Mouse (Mus musculus) forebrain, postnatal 0 days (tissue): ENCODE measurements around the gene Zbtb34. TPM values are rescaled to one million over a fixed set of nuclear protein-coding genes. Genes with fewer than 3 reads are reported as not detected.

Source experiments
- ATAC-seq: fragments of 200-750 bp; cut with Nextera tagmentation; 2 replicates; pipeline ENCODE4 v1.8.0; 2017; ENCODE audit warnings: mild to moderate bottlenecking, moderate library complexity
- DNase-seq: peaks from one replicate; pipeline ENCODE4 v3.0.0-alpha.2; 2015
- H3K27ac ChIP-seq: fragments of 300-500 bp; sonication (generic); 2 replicates; pipeline ENCODE4 v1.5.1; 2014; ENCODE audit warnings: low read depth, mild to moderate bottlenecking, antibody characterized with exemption, low read length, moderate library complexity, mixed read lengths
- H3K27me3 ChIP-seq: fragments of 300-500 bp; sonication (generic); 2 replicates; pipeline ENCODE4 v1.6.1; 2014; ENCODE audit warnings: mild to moderate bottlenecking, low read length, mixed read lengths; ENCODE audit not compliant: insufficient read depth
- H3K36me3 ChIP-seq: fragments of 300-500 bp; sonication (generic); 2 replicates; pipeline ENCODE4 v1.6.1; 2014; ENCODE audit warnings: mild to moderate bottlenecking, moderate library complexity; ENCODE audit not compliant: insufficient read depth
- H3K4me1 ChIP-seq: fragments of 300-500 bp; sonication (generic); 2 replicates; pipeline ENCODE4 v1.6.1; 2014; ENCODE audit warnings: antibody characterized with exemption; ENCODE audit not compliant: insufficient read depth
- H3K4me2 ChIP-seq: fragments of 300-500 bp; sonication (generic); 2 replicates; pipeline ENCODE4 v1.6.1; 2014; ENCODE audit warnings: low read depth, mild to moderate bottlenecking, moderate library complexity
- H3K4me3 ChIP-seq: fragments of 300-500 bp; sonication (generic); 2 replicates; pipeline ENCODE4 v1.5.1; 2014; ENCODE audit warnings: low read depth, low read length, mixed read lengths
- H3K9ac ChIP-seq: fragments of 300-500 bp; sonication (generic); 2 replicates; pipeline ENCODE4 v1.6.1; 2014; ENCODE audit warnings: mild to moderate bottlenecking
- H3K9me3 ChIP-seq: fragments of 300-500 bp; sonication (generic); 2 replicates; pipeline ENCODE4 v1.6.1; 2016; ENCODE audit warnings: low read length
- CTCF ChIP-seq: sonication (generic); IDR thresholded peaks from 2 replicates; pipeline ENCODE4 v1.5.1; 2016; ENCODE audit warnings: antibody characterized with exemption, control low read depth, low read depth
- WGBS: fragments of 180-500 bp; shearing (Covaris S2); extraction: QIAGEN DNeasy Blood & Tissue Kit; methylation state at CpG from one replicate; pipeline ENCODE4 v1.1.7; 2014; 5-methylcytosine and 5-hydroxymethylcytosine counted together
- polyA plus RNA-seq: library from polyadenylated mRNA; unstranded; fragments of >200 nt; fragmentation: Nextera tagmentation; extraction: Ambion mirVana; gene quantifications from 2 replicates; pipeline ENCODE4 v1.2.1, GENCODE M21; 2015
- total RNA-seq: library from RNA; depleted of rRNA; stranded (reverse); fragments of >200 nt; gene quantifications from 2 replicates; pipeline ENCODE4 v1.2.3, GENCODE M21; 2014

Zbtb34 gene
- total and polyA plus RNA-seq, 2 experiments from 2014 or later = 4.5 to 24.1 TPM

- no peak overlapping the region for H3K4me2 ChIP-seq
- no peak overlapping the region for H3K4me3 ChIP-seq
- H3K9me3 ChIP-seq = no peaks in the 10 kb centered on the region
- no peak for TF ChIP-seq CTCF
- 0 out of 2 replicates have a peak, but pooled peaks cover 19% of the 10 kb centered on the region for H3K4me1 ChIP-seq
- H3K9ac ChIP-seq = no peak overlapping the region
- ATAC-seq (peak; percentile 59), DNase-seq (peak; percentile 72)
- no peaks in the 10 kb centered on the region for H3K27me3 ChIP-seq
- peak overlapping the region; percentile 66 for H3K27ac ChIP-seq
- H3K36me3 ChIP-seq = peaks cover 4% of the 10 kb centered on the region; the same call in 1 of the 2 replicates
- WGBS = 54% methylated on average over 10 of the region's 10 CpGs
Measured at GRCm38 (mm10) chr2:33426640-33427398, 4.3 kb downstream of the Zbtb34 start.

GRCm38 (mm10) chr2:33417454-33417853 lies 13.7 kb downstream of the Zbtb34 start:
- no peak overlapping the region for H3K9ac ChIP-seq
- no peak for TF ChIP-seq CTCF
- 88% methylated on average over 4 of the region's 4 CpGs for WGBS
- H3K36me3 ChIP-seq = peaks cover 12% of the 10 kb centered on the region; the same call in 1 of the 2 replicates
- DNase-seq = no peak
- H3K27ac ChIP-seq = no peak overlapping the region
- H3K27me3 ChIP-seq = no peaks in the 10 kb centered on the region
- no peak overlapping the region for H3K4me2 ChIP-seq
- no peaks in the 10 kb centered on the region for H3K9me3 ChIP-seq
- no peak for ATAC-seq
- no peaks in the 10 kb centered on the region for H3K4me1 ChIP-seq
- no peak overlapping the region for H3K4me3 ChIP-seq

GRCm38 (mm10) chr2:33414019-33414418 lies 17.1 kb downstream of the Zbtb34 start:
- Histone ChIP-seq H3K27me3 (no peaks in the 10 kb centered on the region), H3K9me3 (no peaks in the 10 kb centered on the region), H3K4me2 (no peak overlapping the region), H3K9ac (no peak overlapping the region), H3K4me3 (no peak overlapping the region), H3K36me3 (peaks cover 29% of the 10 kb centered on the region), H3K27ac (no peak overlapping the region), H3K4me1 (no peaks in the 10 kb centered on the region)
- no peak for DNase-seq
- TF ChIP-seq CTCF = no peak
- 92% methylated on average over 13 of the region's 13 CpGs for WGBS
- ATAC-seq = no peak

GRCm38 (mm10) chr2:33412111-33412510 lies 19.0 kb downstream of the Zbtb34 start:
- DNase-seq = no peak
- Histone ChIP-seq H3K27ac (no peak overlapping the region), H3K9ac (no peak overlapping the region), H3K4me2 (no peak overlapping the region), H3K36me3 (peaks cover 32% of the 10 kb centered on the region), H3K27me3 (no peaks in the 10 kb centered on the region), H3K4me3 (no peak overlapping the region), H3K9me3 (no peaks in the 10 kb centered on the region), H3K4me1 (no peaks in the 10 kb centered on the region)
- TF ChIP-seq CTCF = no peak
- WGBS = 70% methylated on average over 14 of the region's 14 CpGs
- 0 out of 2 replicates have a peak, but pooled peaks have one; percentile 12 for ATAC-seq

GRCm38 (mm10) chr2:33403511-33404003 lies 27.6 kb downstream of the Zbtb34 start:
- Histone ChIP-seq H3K9me3 (no peaks in the 10 kb centered on the region), H3K4me3 (no peak overlapping the region), H3K36me3 (peaks cover 3% of the 10 kb centered on the region; the same call in 1 of the 2 replicates), H3K27me3 (no peaks in the 10 kb centered on the region), H3K4me1 (no peaks in the 10 kb centered on the region), H3K4me2 (no peak overlapping the region), H3K27ac (no peak overlapping the region), H3K9ac (no peak overlapping the region)
- 89% methylated on average over 4 of the region's 4 CpGs for WGBS
- ATAC-seq (no peak), DNase-seq (no peak)
- TF ChIP-seq CTCF = no peak

- Histone ChIP-seq H3K4me1 (no peaks in the 10 kb centered on the region), H3K4me3 (no peak overlapping the region), H3K9ac (no peak overlapping the region), H3K27me3 (no peaks in the 10 kb centered on the region), H3K4me2 (no peak overlapping the region), H3K36me3 (no peaks in the 10 kb centered on the region), H3K9me3 (no peaks in the 10 kb centered on the region), H3K27ac (no peak overlapping the region)
- 62% methylated on average over 5 of the region's 5 CpGs for WGBS
- ATAC-seq (no peak), DNase-seq (no peak)
- TF ChIP-seq CTCF = no peak
Measured at GRCm38 (mm10) chr2:33402638-33403037, 28.5 kb downstream of the Zbtb34 start.

- 34% methylated on average over 7 of the region's 7 CpGs for WGBS
- Histone ChIP-seq H3K9ac (no peak overlapping the region), H3K27ac (no peak overlapping the region), H3K27me3 (no peaks in the 10 kb centered on the region), H3K4me1 (no peaks in the 10 kb centered on the region), H3K4me2 (no peak overlapping the region), H3K9me3 (no peaks in the 10 kb centered on the region), H3K36me3 (no peaks in the 10 kb centered on the region), H3K4me3 (no peak overlapping the region)
- DNase-seq (peak; percentile 79), ATAC-seq (peak; percentile 83)
- TF ChIP-seq CTCF = peak; percentile 89
Measured at GRCm38 (mm10) chr2:33402236-33402635, 28.9 kb downstream of the Zbtb34 start.
